Mouse (Mus musculus): ENCODE data around the gene Zfp326. TPM values are rescaled to one million over a fixed set of nuclear protein-coding genes. Genes with fewer than 3 reads are reported as not detected.

Zfp326 gene
- polyA plus RNA-seq, 1 experiment from 2014 or later, result 37.7 TPM

DNA sequence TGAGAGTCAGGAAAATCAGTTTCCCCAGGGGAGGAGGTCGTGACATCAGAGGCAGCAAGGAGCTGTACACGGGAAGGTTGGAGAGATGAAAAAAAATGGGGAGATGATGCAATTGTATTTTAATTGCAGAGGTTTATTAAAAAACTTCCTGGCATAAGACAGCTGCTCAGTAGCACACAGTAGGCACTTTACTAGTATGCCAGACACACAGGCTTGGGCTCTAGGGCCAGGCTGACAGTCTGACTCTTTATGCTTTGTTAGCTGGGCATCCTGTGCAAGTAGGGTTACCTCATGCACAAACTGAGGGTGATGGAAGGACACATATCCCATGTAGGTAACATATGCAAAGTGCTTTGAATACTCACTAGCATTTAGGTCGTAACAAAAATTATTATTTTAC, 5.2 kb upstream of the Zfp326 start:
- H3K27ac ChIP-seq, result no peak overlapping the region
- no peak for DNase-seq (ENCODE audit: low spot score)
- H3K9me3 ChIP-seq, result no peaks in the 10 kb centered on the region
- H3K27me3 ChIP-seq (ENCODE audit: insufficient read depth, poor library complexity, severe bottlenecking), result peaks cover 34% of the 10 kb centered on the region
- no peaks in the 10 kb centered on the region for H3K36me3 ChIP-seq
- WGBS, result 73% methylated on average over 3 of the region's 3 CpGs
- peaks cover 16% of the 10 kb centered on the region; the same call in 1 of the 2 replicates for H3K4me1 ChIP-seq
- no peak overlapping the region for H3K4me3 ChIP-seq

DNA sequence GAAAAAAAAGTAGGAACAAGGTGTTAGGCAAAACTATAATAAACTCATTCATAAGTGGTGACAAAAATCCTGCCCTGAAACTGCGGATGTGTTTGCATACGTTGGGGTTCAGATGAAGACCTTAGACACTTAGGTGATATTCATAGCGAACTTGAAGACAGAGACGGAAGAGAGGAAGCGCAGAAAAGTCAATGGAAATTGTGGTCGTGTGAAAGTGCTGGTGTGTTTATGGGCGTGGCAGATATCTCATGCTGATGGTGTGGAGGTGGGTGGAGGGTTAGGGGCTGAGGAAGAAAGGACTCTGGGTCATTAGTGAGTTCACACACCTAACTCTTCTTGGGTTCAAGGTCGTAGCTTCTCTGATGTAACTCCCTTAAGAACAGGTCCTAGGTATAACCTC, 4.2 kb upstream of the Zfp326 start:
- H3K4me1 ChIP-seq, result peaks cover 17% of the 10 kb centered on the region; the same call in 1 of the 2 replicates
- H3K27ac ChIP-seq, result no peak overlapping the region
- H3K4me3 ChIP-seq, result no peak overlapping the region
- H3K27me3 ChIP-seq (ENCODE audit: insufficient read depth, poor library complexity, severe bottlenecking), result peaks cover 24% of the 10 kb centered on the region
- peak; percentile 45 for DNase-seq (ENCODE audit: low spot score)
- WGBS, result 77% methylated on average over 8 of the region's 8 CpGs
- H3K9me3 ChIP-seq, result no peaks in the 10 kb centered on the region
- no peaks in the 10 kb centered on the region for H3K36me3 ChIP-seq

DNA sequence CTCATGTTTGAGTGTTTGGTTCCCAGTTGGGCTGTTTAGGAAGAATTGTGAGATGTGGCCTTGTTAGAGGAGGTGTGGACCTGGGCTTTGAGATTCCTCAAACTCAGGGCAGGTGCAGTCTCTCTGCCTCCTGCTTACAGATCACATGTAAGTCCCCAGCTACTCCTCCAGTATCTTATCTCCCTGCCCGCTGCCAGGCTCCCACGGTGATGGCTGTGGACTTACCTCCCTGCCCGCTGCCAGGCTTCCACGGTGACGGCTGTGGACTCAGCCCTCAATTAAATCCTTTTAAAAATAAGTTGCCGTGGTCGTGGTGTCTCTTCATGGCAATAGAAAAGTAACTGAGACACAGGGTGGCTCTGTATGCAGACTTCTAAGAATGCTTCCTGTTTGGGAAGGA, 3.4 kb upstream of the Zfp326 start:
- peaks cover 15% of the 10 kb centered on the region; the same call in 1 of the 2 replicates for H3K4me1 ChIP-seq

DNA sequence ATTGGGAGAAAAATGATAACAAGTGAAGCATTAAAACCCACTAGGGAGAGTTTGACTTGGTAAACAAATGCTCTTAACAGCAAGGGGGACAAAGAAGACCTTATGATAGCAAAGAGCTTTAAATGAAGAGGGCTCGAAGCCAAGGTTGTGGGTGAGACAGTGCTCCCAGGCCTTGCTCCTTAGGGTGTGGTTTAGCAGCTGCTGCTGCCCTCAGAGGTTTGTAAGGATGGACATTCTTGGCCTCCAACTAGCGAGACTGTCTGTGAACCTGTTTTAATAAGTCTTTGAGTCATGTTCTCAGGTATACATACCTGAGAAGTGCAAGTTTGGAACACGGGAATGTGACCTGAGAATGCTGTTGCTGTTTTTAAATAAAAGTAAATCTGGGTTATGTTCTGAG, 2.6 kb upstream of the Zfp326 start:
- 78% methylated on average over 3 of the region's 3 CpGs for WGBS
- peak; percentile 54 for DNase-seq (ENCODE audit: low spot score)

More for the DNA sequence above, 3.4 kb upstream of the Zfp326 start:
- Histone ChIP-seq H3K4me3 (no peak overlapping the region), H3K27ac (no peak overlapping the region), H3K27me3 (ENCODE audit: insufficient read depth, poor library complexity, severe bottlenecking) (peaks cover 24% of the 10 kb centered on the region), H3K9me3 (no peaks in the 10 kb centered on the region), H3K36me3 (no peaks in the 10 kb centered on the region)
- WGBS, result 51% methylated on average over 7 of the region's 7 CpGs
- DNase-seq (ENCODE audit: low spot score), result no peak

DNA sequence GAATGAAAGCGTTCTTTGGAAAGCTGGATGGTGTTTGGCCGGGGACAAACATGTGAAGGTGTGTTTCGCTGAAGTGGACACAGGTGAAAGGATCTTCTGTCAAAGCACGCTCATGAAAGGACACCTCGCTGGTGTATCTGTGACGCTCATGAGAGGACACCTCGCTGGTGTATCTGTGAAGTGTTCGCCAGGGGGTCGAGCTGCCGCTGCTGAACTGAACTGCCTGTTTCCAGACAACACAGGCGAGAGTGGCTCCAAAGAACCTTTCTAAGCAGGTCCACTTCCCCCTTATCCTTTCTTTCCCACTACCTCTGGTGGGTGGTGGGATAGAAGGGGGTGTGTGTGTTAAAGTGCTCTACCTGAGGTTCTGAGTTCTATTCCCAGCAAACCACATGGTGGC, 1.9 kb upstream of the Zfp326 start:
- WGBS, result 91% methylated on average over 11 of the region's 11 CpGs
- H3K27me3 ChIP-seq (ENCODE audit: insufficient read depth, poor library complexity, severe bottlenecking), result peaks cover 23% of the 10 kb centered on the region
- no peaks in the 10 kb centered on the region for H3K9me3 ChIP-seq
- no peak overlapping the region for H3K27ac ChIP-seq
- no peak overlapping the region for H3K4me3 ChIP-seq
- H3K36me3 ChIP-seq, result no peaks in the 10 kb centered on the region
- peaks cover 14% of the 10 kb centered on the region; the same call in 1 of the 2 replicates for H3K4me1 ChIP-seq
- DNase-seq (ENCODE audit: low spot score), result peak; percentile 70

More for the DNA sequence above, 2.6 kb upstream of the Zfp326 start:
- no peak overlapping the region for H3K4me3 ChIP-seq
- no peak overlapping the region for H3K27ac ChIP-seq
- H3K4me1 ChIP-seq, result peaks cover 13% of the 10 kb centered on the region; the same call in 1 of the 2 replicates
- H3K9me3 ChIP-seq, result no peaks in the 10 kb centered on the region
- no peaks in the 10 kb centered on the region for H3K36me3 ChIP-seq
- peaks cover 24% of the 10 kb centered on the region for H3K27me3 ChIP-seq (ENCODE audit: insufficient read depth, poor library complexity, severe bottlenecking)

DNA sequence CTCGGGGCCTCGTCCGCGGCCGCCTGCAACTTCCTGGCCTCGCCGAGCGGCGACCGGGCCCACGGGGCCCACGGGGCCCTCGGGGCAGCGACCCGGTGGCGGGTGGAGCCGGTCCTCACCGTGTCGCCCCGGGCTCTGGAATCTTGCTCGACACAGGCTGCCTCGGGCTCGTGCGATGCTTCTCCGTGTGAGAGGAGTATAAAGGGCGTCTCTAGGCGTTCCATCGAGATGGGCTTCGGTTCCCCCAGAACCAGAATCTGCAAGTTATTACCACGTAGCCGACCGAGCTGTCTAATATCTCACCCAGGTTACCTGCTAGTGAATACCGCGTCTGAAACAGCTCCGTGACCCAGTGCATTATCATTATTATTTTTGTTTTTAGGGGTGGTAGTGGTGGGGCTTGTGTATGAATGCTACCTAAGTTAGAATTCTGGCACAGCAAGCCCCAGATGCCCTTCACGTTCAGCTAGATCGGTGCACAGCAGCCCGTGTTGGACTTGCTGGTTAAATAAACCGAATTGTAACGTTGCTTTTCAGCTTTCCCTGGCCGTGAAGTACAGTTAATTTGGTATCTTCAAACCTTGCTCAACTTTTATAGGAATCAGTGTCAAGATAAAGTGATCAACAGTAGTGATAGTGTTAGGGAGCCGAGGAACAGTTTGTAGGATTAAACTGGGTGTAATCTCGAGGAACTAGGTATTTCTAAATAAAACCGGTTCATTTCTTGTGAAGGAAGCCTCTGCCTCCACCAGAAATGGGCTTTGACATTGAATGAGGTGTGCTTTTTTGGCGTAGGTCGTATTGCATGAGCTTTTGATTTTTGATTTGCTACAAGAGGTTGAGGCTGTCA, 785 bp downstream of the Zfp326 start:
- 1% methylated on average over 46 of the region's 46 CpGs for WGBS
- Histone ChIP-seq H3K4me1 (peaks cover 24% of the 10 kb centered on the region), H3K9me3 (no peaks in the 10 kb centered on the region), H3K27me3 (ENCODE audit: insufficient read depth, poor library complexity, severe bottlenecking) (peaks cover 8% of the 10 kb centered on the region; the same call in 1 of the 2 replicates), H3K36me3 (peaks cover 7% of the 10 kb centered on the region), H3K27ac (peak overlapping the region; percentile 100), H3K4me3 (peak overlapping the region; percentile 93)
- no peak for DNase-seq (ENCODE audit: low spot score)

DNA sequence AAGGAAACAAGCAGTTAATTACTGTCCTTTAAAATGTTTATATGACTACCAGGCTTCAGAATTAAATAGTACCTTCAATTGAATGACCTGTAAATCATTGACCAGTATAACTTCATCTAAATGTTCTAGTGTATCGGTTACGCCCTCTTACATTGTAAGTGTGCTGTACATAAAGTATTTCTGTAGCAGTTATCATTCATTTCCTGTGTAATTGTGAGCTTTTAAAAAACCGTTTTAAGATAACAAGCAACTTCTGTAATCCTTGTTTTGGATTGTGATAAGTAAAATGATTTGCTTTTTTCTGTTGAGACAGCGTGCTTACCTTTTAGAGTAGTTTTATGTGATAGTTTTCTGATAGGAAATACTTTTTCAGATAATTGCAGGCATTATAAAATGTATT, 11.0 kb downstream of the Zfp326 start:
- Histone ChIP-seq H3K36me3 (peaks cover 34% of the 10 kb centered on the region), H3K27me3 (ENCODE audit: insufficient read depth, poor library complexity, severe bottlenecking) (no peaks in the 10 kb centered on the region), H3K4me3 (no peak overlapping the region), H3K4me1 (no peaks in the 10 kb centered on the region), H3K27ac (no peak overlapping the region), H3K9me3 (no peaks in the 10 kb centered on the region)
- DNase-seq (ENCODE audit: low spot score), result no peak
- WGBS, result 86% methylated on average over 4 of the region's 4 CpGs

DNA sequence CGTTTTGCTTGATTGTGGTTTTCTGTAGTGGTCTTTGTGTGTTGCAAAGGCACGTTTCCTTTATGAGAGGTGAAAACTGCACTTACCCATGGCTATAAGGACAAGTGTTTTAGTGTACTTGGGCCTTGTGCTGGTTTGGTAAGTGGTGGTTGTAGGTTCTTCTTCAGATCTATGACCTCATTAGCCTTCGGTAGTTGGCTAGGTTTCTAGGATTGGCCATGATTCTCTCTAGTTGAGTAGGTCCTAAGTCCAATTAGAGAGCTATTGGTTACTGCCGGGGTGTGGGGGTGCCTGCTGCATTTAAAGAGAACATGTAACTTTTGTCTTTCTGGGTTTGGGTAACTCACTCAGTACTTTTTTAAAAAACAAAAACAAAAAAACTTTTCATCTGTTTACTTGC, 21.8 kb downstream of the Zfp326 start:
- Histone ChIP-seq H3K27me3 (ENCODE audit: insufficient read depth, poor library complexity, severe bottlenecking) (no peaks in the 10 kb centered on the region), H3K9me3 (no peaks in the 10 kb centered on the region), H3K27ac (no peak overlapping the region), H3K36me3 (peaks cover 52% of the 10 kb centered on the region), H3K4me1 (no peaks in the 10 kb centered on the region), H3K4me3 (no peak overlapping the region)
- no peak for DNase-seq (ENCODE audit: low spot score)
- WGBS, result 94% methylated on average over 4 of the region's 4 CpGs

DNA sequence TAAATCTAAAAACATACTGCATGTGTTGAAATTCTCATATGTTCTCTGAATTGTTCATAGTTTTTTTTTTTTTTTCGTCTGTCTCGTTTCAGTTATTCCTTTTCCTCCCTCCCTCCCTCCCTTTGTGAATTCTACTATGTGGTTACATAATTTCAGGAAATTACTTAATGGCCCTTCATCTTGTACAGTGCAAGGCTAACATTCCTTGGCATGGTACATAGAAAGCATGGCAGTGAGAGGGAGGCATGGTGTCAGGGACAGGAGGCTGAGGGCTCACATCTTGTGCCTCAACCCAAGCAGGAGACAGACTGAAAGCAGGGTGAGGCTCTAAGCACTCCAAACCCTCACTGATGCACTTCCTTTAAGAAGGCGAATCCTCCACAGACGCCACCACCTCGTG, 32.8 kb downstream of the Zfp326 start:
- no peak overlapping the region for H3K4me3 ChIP-seq
- DNase-seq (ENCODE audit: low spot score), result no peak
- WGBS, result 87% methylated on average over 5 of the region's 5 CpGs
- H3K9me3 ChIP-seq, result no peaks in the 10 kb centered on the region
- peaks cover 6% of the 10 kb centered on the region for H3K4me1 ChIP-seq
- peaks cover 75% of the 10 kb centered on the region for H3K36me3 ChIP-seq
- no peaks in the 10 kb centered on the region for H3K27me3 ChIP-seq (ENCODE audit: insufficient read depth, poor library complexity, severe bottlenecking)
- H3K27ac ChIP-seq, result no peak overlapping the region

DNA sequence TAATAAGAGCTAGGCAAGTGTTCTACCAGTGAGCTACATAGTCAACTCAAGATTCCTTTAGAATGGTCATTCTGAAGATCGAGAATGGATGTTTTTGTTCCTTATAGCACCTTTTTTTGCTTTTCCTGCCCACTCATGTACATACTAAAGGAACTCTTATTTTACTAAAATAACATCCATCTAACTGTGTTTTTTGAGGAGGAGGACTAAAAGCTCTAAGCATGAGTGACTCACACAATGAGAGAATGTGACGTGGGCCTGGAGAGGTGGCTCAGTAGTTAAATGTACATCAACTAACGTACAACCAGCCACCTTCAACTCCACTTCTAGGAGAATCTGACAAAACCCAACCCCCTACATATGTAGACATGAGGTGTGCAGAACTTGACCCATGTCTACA, 33.3 kb downstream of the Zfp326 start:
- DNase-seq (ENCODE audit: low spot score), result no peak
- 88% methylated on average over 3 of the region's 3 CpGs for WGBS
- H3K27ac ChIP-seq, result no peak overlapping the region
- peaks cover 78% of the 10 kb centered on the region for H3K36me3 ChIP-seq
- H3K9me3 ChIP-seq, result no peaks in the 10 kb centered on the region
- peaks cover 6% of the 10 kb centered on the region for H3K4me1 ChIP-seq
- H3K4me3 ChIP-seq, result no peak overlapping the region
- H3K27me3 ChIP-seq (ENCODE audit: insufficient read depth, poor library complexity, severe bottlenecking), result no peaks in the 10 kb centered on the region

DNA sequence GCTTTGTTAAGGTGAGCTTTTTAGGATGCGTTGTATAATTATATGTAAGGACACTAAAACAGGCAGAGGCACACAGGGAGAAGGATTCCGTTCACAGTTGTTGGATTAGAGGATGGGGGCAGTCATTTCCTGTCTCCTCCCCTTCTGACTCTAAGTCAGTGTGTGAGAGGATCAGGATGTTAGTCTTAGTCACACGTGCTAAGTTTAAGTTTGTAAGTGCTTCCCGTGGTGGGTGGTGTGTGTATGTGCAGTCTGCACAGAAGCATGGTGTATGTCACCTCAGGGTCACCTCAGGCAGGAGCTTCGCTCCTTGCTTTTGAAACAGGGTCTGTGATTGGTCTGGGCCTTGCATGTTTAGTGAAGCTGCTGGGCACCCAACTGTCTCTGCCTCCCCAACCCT, 35.1 kb downstream of the Zfp326 start:
- 62% methylated on average over 5 of the region's 5 CpGs for WGBS

DNA sequence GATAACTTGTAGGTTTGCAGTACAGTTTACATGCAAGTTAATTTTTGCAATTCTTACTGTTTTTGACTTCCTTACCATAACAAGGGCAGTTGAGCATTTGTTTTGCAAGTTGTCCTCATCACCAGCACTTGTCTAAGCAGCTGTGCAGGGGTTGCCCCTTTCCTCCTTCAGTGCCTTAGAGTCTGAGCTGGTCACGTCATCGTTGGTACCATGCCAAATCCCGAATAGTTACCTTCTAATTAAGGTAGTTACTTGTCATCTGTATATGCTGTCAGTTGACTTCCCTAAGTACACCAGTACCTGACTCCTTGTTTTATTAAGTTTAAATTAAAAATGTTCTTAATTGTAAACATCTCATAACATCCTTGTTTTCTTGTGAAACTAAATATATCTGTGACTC, 41.0 kb downstream of the Zfp326 start:
- Histone ChIP-seq H3K4me3 (no peak overlapping the region), H3K27me3 (ENCODE audit: insufficient read depth, poor library complexity, severe bottlenecking) (no peaks in the 10 kb centered on the region), H3K27ac (no peak overlapping the region), H3K9me3 (no peaks in the 10 kb centered on the region), H3K4me1 (no peaks in the 10 kb centered on the region), H3K36me3 (peaks cover 64% of the 10 kb centered on the region)
- 92% methylated on average over 3 of the region's 3 CpGs for WGBS
- DNase-seq (ENCODE audit: low spot score), result no peak

More for the DNA sequence above, 35.1 kb downstream of the Zfp326 start:
- DNase-seq (ENCODE audit: low spot score), result no peak
- Histone ChIP-seq H3K27ac (no peak overlapping the region), H3K4me1 (peaks cover 6% of the 10 kb centered on the region), H3K27me3 (ENCODE audit: insufficient read depth, poor library complexity, severe bottlenecking) (no peaks in the 10 kb centered on the region), H3K4me3 (no peak overlapping the region), H3K9me3 (no peaks in the 10 kb centered on the region), H3K36me3 (peaks cover 86% of the 10 kb centered on the region)

DNA sequence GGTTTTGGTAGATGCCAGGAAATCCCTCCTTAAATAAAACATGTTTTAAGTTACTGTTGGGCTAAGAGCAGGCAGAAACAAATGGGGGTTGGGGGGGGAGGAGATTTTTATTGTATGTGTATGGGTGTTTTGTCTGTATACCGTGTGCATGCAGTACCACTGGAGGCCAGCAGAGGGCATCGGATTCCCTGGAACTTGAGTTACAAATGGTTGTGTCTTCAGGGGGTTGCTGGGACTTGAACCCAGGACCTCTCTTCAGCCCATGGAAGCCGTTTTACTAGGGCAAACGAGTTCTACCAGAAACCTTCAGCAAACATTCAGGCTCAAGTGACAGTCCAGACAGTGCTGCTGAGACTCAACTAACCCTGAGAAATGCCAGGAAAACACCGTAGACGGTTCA, 41.9 kb downstream of the Zfp326 start:
- no peak overlapping the region for H3K4me3 ChIP-seq
- H3K27me3 ChIP-seq (ENCODE audit: insufficient read depth, poor library complexity, severe bottlenecking), result no peaks in the 10 kb centered on the region
- H3K4me1 ChIP-seq, result no peaks in the 10 kb centered on the region
- H3K9me3 ChIP-seq, result no peaks in the 10 kb centered on the region
- no peak overlapping the region for H3K27ac ChIP-seq
- WGBS, result 82% methylated on average over 6 of the region's 6 CpGs
- DNase-seq (ENCODE audit: low spot score), result no peak
- peaks cover 55% of the 10 kb centered on the region for H3K36me3 ChIP-seq

Data from heart, embryonic 10.5 days (tissue).